Mouse (Mus musculus): ENCODE measurements around the gene Cwc27.

GRCm38 (mm10) chr13:104720133-104720532, 96.8 kb downstream of the Cwc27 start:
- no peak for TF ChIP-seq POLR2AphosphoS2 (IDR thresholded peaks at IDR 0.05; ENCODE audit: insufficient read length, low read depth)
- no peak for TF ChIP-seq REST (IDR thresholded peaks at IDR 0.05; ENCODE audit: insufficient read depth, insufficient read length)
- TF ChIP-seq MAX (IDR thresholded peaks at IDR 0.05; ENCODE audit: low read depth): no peak
- no peak for TF ChIP-seq MYOG (IDR thresholded peaks at IDR 0.05; ENCODE audit: control insufficient read depth in 1 of 3, insufficient read depth in 1 of 3, insufficient read length in 2 of 3, low read depth in 2 of 3)
- no peak for TF ChIP-seq USF1 (IDR thresholded peaks at IDR 0.05; ENCODE audit: low read depth)
- no peak for TF ChIP-seq POLR2A (IDR thresholded peaks at IDR 0.05; ENCODE audit: insufficient read length, low read depth)
- TF ChIP-seq TCF3 (IDR thresholded peaks at IDR 0.05; ENCODE audit: insufficient read length, low read depth): no peak
- no peak for TF ChIP-seq TCF12 (IDR thresholded peaks at IDR 0.05; ENCODE audit: insufficient read depth, poor library complexity, severe bottlenecking)
- TF ChIP-seq CEBPB (IDR thresholded peaks at IDR 0.05; ENCODE audit: insufficient read depth, poor library complexity, severe bottlenecking): no peak
- no peak for TF ChIP-seq E2F4 (IDR thresholded peaks at IDR 0.05; ENCODE audit: insufficient read depth)
